Mouse (Mus musculus): ENCODE data around the gene Rpl22l1.
"Not testable (repeated sequence)": the region's sequence is repeated elsewhere in the genome, so short reads cannot be mapped to it uniquely, and the experiment has no call there.

The Rpl22l1 gene

GRCm38 (mm10) chr3:28841886-28842649 is 36.8 kb downstream of the Rpl22l1 start:
- CTCF ChIA-PET: no interaction called here

GRCm38 (mm10) chr3:28843231-28843630 is 38.0 kb downstream of the Rpl22l1 start:
- CTCF ChIA-PET: no interaction called here

GRCm38 (mm10) chr3:28847115-28847514 is 41.9 kb downstream of the Rpl22l1 start:
- CTCF ChIA-PET: no interaction called here

- CTCF ChIA-PET: not testable (repeated sequence)
Measured at GRCm38 (mm10) chr3:28852174-28852573, 46.9 kb downstream of the Rpl22l1 start.

Measured in spleen, embryonic (tissue).